Mouse (Mus musculus) cerebellum, adult (tissue): ENCODE data around the gene Itgb8.

Experiments used
- ATAC-seq: cut with Nextera tagmentation; 2 replicates; pipeline ENCODE4 v1.9.2; 2017; ENCODE audit warnings: mild to moderate bottlenecking, moderate library complexity, mixed read lengths; ENCODE audit not compliant: insufficient number of reproducible peaks, low FRiP score, low TSS enrichment

The Itgb8 gene

DNA sequence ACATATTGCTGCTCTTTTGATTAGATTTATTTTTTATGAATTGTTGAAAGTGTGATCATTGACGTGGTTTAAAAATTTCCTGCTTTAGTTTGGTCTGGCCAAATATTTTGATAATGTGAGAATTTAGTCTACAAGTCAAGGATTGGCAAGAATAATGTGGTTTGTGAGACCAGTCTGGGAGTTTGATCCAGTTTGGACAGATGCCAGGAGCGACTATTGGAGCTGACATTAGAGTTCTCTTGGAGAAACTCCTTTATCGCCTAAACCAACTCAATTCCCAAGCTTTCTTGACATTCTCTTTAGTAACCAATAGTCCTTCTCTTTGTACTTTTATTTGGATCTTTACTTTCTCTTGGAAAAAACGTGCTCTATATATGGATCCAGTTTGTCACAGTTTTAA lies 83.0 kb downstream of the Itgb8 start:
- ATAC-seq, result no peak

GRCm38 (mm10) chr12:119150956-119151355 lies 87.6 kb downstream of the Itgb8 start:
- no peak for ATAC-seq

GRCm38 (mm10) chr12:119147753-119148152 lies 90.8 kb downstream of the Itgb8 start:
- ATAC-seq, result no peak

DNA sequence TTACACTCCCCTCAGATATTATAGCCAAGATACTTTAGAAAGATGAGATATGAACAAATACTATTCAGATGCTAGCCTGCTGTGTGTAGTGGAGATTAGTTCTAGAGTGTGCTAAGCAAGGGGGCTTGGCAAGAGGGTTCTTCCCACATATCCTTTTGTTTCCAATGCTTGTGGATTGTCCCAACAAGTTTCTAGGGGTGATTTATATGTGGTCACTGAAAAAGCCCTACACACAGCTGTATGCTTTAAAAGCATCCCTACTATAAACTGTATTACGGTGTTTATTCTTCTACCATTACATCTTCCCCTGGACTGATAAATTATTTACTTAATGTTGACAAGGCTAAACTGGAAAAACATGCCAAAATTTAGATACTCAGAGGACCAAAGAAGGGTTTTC lies 92.6 kb downstream of the Itgb8 start:
- ATAC-seq, result no peak

GRCm38 (mm10) chr12:119137946-119138345 lies 100.7 kb downstream of the Itgb8 start:
- ATAC-seq, result no peak

DNA sequence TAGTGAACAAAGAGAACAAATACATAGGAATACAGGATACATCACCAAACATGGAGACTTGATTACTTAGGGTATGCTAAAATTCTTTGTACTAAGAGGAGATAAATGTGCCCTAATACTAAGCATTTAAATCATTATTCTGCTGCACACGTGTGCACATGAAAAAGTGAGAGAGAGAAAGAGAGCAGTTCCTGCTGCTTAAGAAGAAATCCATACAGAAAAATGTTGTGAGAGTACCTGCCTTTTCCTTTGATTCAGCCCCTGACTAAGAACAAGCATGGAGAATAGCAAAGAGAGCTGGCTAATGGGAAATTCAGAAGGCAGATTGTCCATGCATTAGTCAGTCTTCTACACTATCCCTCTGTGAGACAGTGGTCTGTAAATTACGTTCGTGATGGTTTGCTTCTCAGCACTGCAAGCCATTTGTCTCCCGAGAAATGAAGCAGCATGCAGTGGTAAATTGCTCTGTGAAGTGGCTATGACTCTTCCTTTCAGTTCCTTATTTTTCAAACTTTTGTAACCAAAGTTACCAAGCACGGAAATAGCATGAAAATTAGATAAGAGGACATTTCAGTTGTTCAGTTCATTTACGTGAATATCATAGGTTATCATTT lies 125.0 kb downstream of the Itgb8 start:
- ATAC-seq, result no peak

DNA sequence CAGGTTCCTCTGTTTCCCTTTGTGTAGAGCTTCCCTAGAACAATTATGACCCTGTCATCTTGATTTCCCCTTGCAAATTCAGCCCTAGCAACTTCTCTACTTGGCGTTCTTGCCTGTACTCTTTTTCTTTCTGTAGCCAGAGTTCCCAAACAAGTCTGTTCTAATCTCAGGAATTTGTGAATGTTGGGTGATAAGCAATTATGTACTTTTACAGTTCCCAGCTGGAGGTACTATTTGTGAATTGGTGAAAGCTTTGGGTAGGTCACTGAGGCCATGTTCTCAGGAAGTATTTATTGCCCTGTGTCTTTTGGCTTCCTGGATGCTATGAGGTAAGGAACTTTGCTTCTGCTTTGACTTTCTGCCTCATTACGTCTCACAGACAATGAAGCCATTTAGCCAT lies 128.5 kb downstream of the Itgb8 start:
- no peak for ATAC-seq
